Mouse (Mus musculus): Measurements from ENCODE around the gene Syna.

GRCm38 (mm10) chr5:134583884-134584213, 23.9 kb upstream of the Syna start:
- no peak for TF ChIP-seq CTCF (IDR thresholded peaks at IDR 0.05; ENCODE audit: borderline replicate concordance, control insufficient read depth, extremely low read depth, insufficient read depth, low read length, poor library complexity)
- TF ChIP-seq POLR2A (IDR thresholded peaks at IDR 0.05; ENCODE audit: control insufficient read depth, extremely low read depth, insufficient read depth, low read length, poor library complexity), result no peak
